Mouse (Mus musculus): ENCODE measurements at regions not wholly inside any gene's neighbourhood (a gene's known extent, or its start where the extent isn't known, plus 50 kb on each side); places are given as distances from the start of the nearest gene placed in this dataset.

GRCm38 (mm10) chr4:56028441-56028840 lies 496.2 kb upstream of the Klf4 start:
- no peak for TF ChIP-seq FLI1 (IDR thresholded peaks at IDR 0.05; ENCODE audit: low read length)
- TF ChIP-seq GATA1 (IDR thresholded peaks at IDR 0.05; ENCODE audit: borderline replicate concordance, low read length), result no peak
